Mouse (Mus musculus) CH12.LX (cell line): ENCODE measurements around the gene Arf6. TPM values are rescaled to one million over a fixed set of nuclear protein-coding genes. Genes with fewer than 3 reads are reported as not detected.

Experiments
- DNase-seq: peaks from one replicate; pipeline ENCODE4 v3.0.0-alpha.2; 2013; ENCODE audit errors: extremely low read depth
- H3K27ac ChIP-seq: 2 replicates; pipeline ENCODE4 v1.5.1; 2012; ENCODE audit warnings: low read depth, mild to moderate bottlenecking, control low read depth, moderate library complexity; ENCODE audit not compliant: insufficient read depth
- H3K27me3 ChIP-seq: replicated peaks from 2 replicates; pipeline ENCODE3; 2012; ENCODE audit warnings: inconsistent platforms
- H3K36me3 ChIP-seq, 2 experiments: replicated peaks in 1 of 2; 2 replicates each; pipeline versions ENCODE3 to v1.6.1; 2012; ENCODE audit warnings: inconsistent platforms in 1 of 2, low read length in 1 of 2, mild to moderate bottlenecking in 1 of 2, mixed read lengths in 1 of 2, moderate library complexity in 1 of 2; ENCODE audit not compliant: control insufficient read depth in 1 of 2, insufficient read depth in 1 of 2
- H3K4me1 ChIP-seq, 2 experiments: 2 replicates each; pipeline ENCODE4 v1.6.1; 2012; ENCODE audit warnings: inconsistent platforms in 1 of 2, moderate library complexity in 1 of 2; ENCODE audit not compliant: insufficient read depth in 2 of 2, control insufficient read depth in 1 of 2
- H3K4me2 ChIP-seq: 2 replicates; pipeline ENCODE4 v1.6.1; 2012; ENCODE audit warnings: low read depth, mild to moderate bottlenecking, control low read depth; ENCODE audit not compliant: poor library complexity, insufficient read depth, severe bottlenecking
- H3K4me3 ChIP-seq, 3 experiments: fragments of 150-350 bp in 1 of 3; sonication (generic) in 1 of 3; replicated peaks in 1 of 3; 2 replicates each; pipeline versions ENCODE3 to v1.5.1; 2011 to 2012; ENCODE audit warnings: low read depth in 2 of 3, low read length in 2 of 3, mild to moderate bottlenecking in 2 of 3, moderate library complexity in 2 of 3, control low read depth in 1 of 3, improper control_type of control experiment in 1 of 3, inconsistent platforms in 1 of 3, mixed read lengths in 1 of 3; ENCODE audit not compliant: poor library complexity in 1 of 3
- H3K79me2 ChIP-seq: replicated peaks from 2 replicates; pipeline ENCODE4 v1.6.1; 2012; ENCODE audit warnings: mild to moderate bottlenecking, moderate library complexity; ENCODE audit not compliant: control insufficient read depth, poor library complexity, insufficient read depth, severe bottlenecking; ENCODE audit errors: extremely low read depth
- H3K9ac ChIP-seq: 2 replicates; pipeline ENCODE4 v1.6.1; 2012; ENCODE audit warnings: low read depth, mild to moderate bottlenecking, control low read depth, moderate library complexity; ENCODE audit not compliant: insufficient read depth
- H3K9me3 ChIP-seq: replicated peaks from 2 replicates; pipeline ENCODE3; 2012; ENCODE audit warnings: low read length, inconsistent platforms, mixed read lengths
- BHLHE40 ChIP-seq: IDR thresholded peaks from 2 replicates; pipeline ENCODE4 v1.6.1; 2011; ENCODE audit warnings: mild to moderate bottlenecking, low read depth, low read length, improper control_type of control experiment
- CHD1 ChIP-seq: IDR thresholded peaks from 2 replicates; pipeline ENCODE4 v1.6.1; 2012; ENCODE audit warnings: low read depth, low read length, improper control_type of control experiment, inconsistent platforms
- CHD2 ChIP-seq: IDR thresholded peaks from 2 replicates; pipeline ENCODE4 v1.6.1; 2011; ENCODE audit warnings: low read length, improper control_type of control experiment
- CTCF ChIP-seq, 2 experiments: IDR thresholded peaks in 1 of 2; conservative IDR thresholded peaks in 1 of 2; 2 replicates each; pipeline ENCODE4 v1.5.1; 2011 to 2012; ENCODE audit warnings: low read depth in 2 of 2, low read length in 2 of 2, improper control_type of control experiment in 1 of 2, inconsistent platforms in 1 of 2, mild to moderate bottlenecking in 1 of 2, moderate library complexity in 1 of 2
- E2F4 ChIP-seq: IDR thresholded peaks from 2 replicates; pipeline ENCODE4 v1.6.1; 2011; ENCODE audit warnings: low read depth, low read length, improper control_type of control experiment; ENCODE audit not compliant: insufficient replicate concordance
- EP300 ChIP-seq: IDR thresholded peaks from 2 replicates; pipeline ENCODE4 v1.6.1; 2011; ENCODE audit warnings: low read length, improper control_type of control experiment
- ETS1 ChIP-seq: conservative IDR thresholded peaks from 2 replicates; pipeline ENCODE4 v1.6.1; 2012; ENCODE audit warnings: low read depth, mild to moderate bottlenecking, inconsistent platforms, low read length, improper control_type of control experiment, moderate library complexity
- GABPA ChIP-seq: IDR thresholded peaks from 2 replicates; pipeline ENCODE4 v1.6.1; 2012; ENCODE audit warnings: low read depth, low read length, improper control_type of control experiment, inconsistent platforms; ENCODE audit not compliant: insufficient replicate concordance
- HCFC1 ChIP-seq: IDR thresholded peaks from 2 replicates; pipeline ENCODE4 v1.6.1; 2012; ENCODE audit warnings: low read depth, mild to moderate bottlenecking, inconsistent platforms, low read length, improper control_type of control experiment
- IRF4 ChIP-seq: IDR thresholded peaks from 2 replicates; pipeline ENCODE4 v1.6.1; 2014; ENCODE audit warnings: low read depth, mild to moderate bottlenecking, inconsistent platforms, low read length, improper control_type of control experiment
- JUN ChIP-seq: IDR thresholded peaks from 2 replicates; pipeline ENCODE4 v1.6.1; 2011; ENCODE audit warnings: low read depth, mild to moderate bottlenecking, low read length, improper control_type of control experiment, moderate library complexity; ENCODE audit not compliant: insufficient read depth
- JUND ChIP-seq: conservative IDR thresholded peaks from 2 replicates; pipeline ENCODE4 v1.6.1; 2011; ENCODE audit warnings: low read depth, low read length, improper control_type of control experiment
- KAT2A ChIP-seq: IDR thresholded peaks from 2 replicates; pipeline ENCODE4 v1.6.1; 2012; ENCODE audit warnings: low read length, improper control_type of control experiment, inconsistent platforms; ENCODE audit not compliant: insufficient replicate concordance
- MAZ ChIP-seq: IDR thresholded peaks from 2 replicates; pipeline ENCODE4 v1.6.1; 2012; ENCODE audit warnings: low read depth, mild to moderate bottlenecking, inconsistent platforms, low read length, improper control_type of control experiment, moderate library complexity
- MEF2A ChIP-seq: IDR thresholded peaks from 2 replicates; pipeline ENCODE4 v1.6.1; 2014; ENCODE audit warnings: low read depth, mild to moderate bottlenecking, inconsistent platforms, low read length, improper control_type of control experiment, borderline replicate concordance
- NRF1 ChIP-seq: IDR thresholded peaks from 2 replicates; pipeline ENCODE4 v1.6.1; 2014; ENCODE audit warnings: low read depth, mild to moderate bottlenecking, inconsistent platforms, low read length, improper control_type of control experiment, moderate library complexity
- PAX5 ChIP-seq: IDR thresholded peaks from 2 replicates; pipeline ENCODE4 v1.6.1; 2012; ENCODE audit warnings: low read length, inconsistent platforms, mixed read lengths
- POLR2A ChIP-seq: IDR thresholded peaks from 2 replicates; pipeline ENCODE4 v1.6.1; 2011; ENCODE audit warnings: low read depth, mild to moderate bottlenecking, improper control_type of control experiment, low read length
- RAD21 ChIP-seq: IDR thresholded peaks from 2 replicates; pipeline ENCODE4 v1.6.1; 2011; ENCODE audit warnings: low read depth, mild to moderate bottlenecking, low read length, improper control_type of control experiment, moderate library complexity
- SMC3 ChIP-seq: IDR thresholded peaks from 2 replicates; pipeline ENCODE4 v1.6.1; 2011; ENCODE audit warnings: low read depth, low read length, improper control_type of control experiment
- TBP ChIP-seq: conservative IDR thresholded peaks from 2 replicates; pipeline ENCODE4 v1.6.1; 2011; ENCODE audit warnings: low read depth, low read length, improper control_type of control experiment
- TCF12 ChIP-seq: IDR thresholded peaks from 2 replicates; pipeline ENCODE4 v1.6.1; 2014; ENCODE audit warnings: low read depth, mild to moderate bottlenecking, inconsistent platforms, low read length, improper control_type of control experiment
- UBTF ChIP-seq: IDR thresholded peaks from 2 replicates; pipeline ENCODE4 v1.6.1; 2012; ENCODE audit warnings: low read depth, mild to moderate bottlenecking, inconsistent platforms, low read length, improper control_type of control experiment, moderate library complexity
- USF1 ChIP-seq: IDR thresholded peaks from 2 replicates; pipeline ENCODE4 v1.6.1; 2014; ENCODE audit warnings: low read depth, mild to moderate bottlenecking, inconsistent platforms, low read length, improper control_type of control experiment
- ZKSCAN1 ChIP-seq: IDR thresholded peaks from 2 replicates; pipeline ENCODE4 v1.6.1; 2012; ENCODE audit warnings: low read depth, inconsistent platforms, low read length, improper control_type of control experiment, borderline replicate concordance
- ZMIZ1 ChIP-seq: IDR thresholded peaks from 2 replicates; pipeline ENCODE4 v1.6.1; 2012; ENCODE audit warnings: low read depth, mild to moderate bottlenecking, inconsistent platforms, low read length, improper control_type of control experiment
- ZNF384 ChIP-seq: IDR thresholded peaks from 2 replicates; pipeline ENCODE4 v1.6.1; 2012; ENCODE audit warnings: low read depth, low read length, improper control_type of control experiment, inconsistent platforms
- dilution Hi-C: fragments of 300-500 bp; cut with MboI; formaldehyde crosslinking; loops from 2 replicates; pipeline ENCODE4 v1.14.3; 2020; ENCODE audit warnings: low sequenced_read_pairs; ENCODE audit not compliant: extremely low pct_unique_long_range_greater_than_20kb, extremely low pct_ligation_motif_present
- in situ Hi-C: fragments of 300-500 bp; cut with MboI; formaldehyde crosslinking; loops from 3 replicates; pipeline ENCODE4 v1.14.3; 2019; ENCODE audit warnings: low sequenced_read_pairs, low pct_ligation_motif_present, low pct_unique_long_range_greater_than_20kb, mixed read lengths
- polyA plus RNA-seq: library from polyadenylated mRNA; unstranded; fragments of >175 nt; gene quantifications from 2 replicates; pipeline ENCODE4 v1.2.1, GENCODE M21; 2012; ENCODE audit warnings: low read depth; ENCODE audit not compliant: insufficient read length
- total RNA-seq, 2 experiments: library from RNA; depleted of rRNA; stranded (reverse); fragments of 300-350 nt in 1 of 2; fragments of >200 nt in 1 of 2; gene quantifications; 2 replicates each; pipeline ENCODE4 v1.2.3; 2012 to 2014

Arf6 gene
- total and polyA plus RNA-seq, 3 experiments = 258 to 375 (median 312) TPM

DNA sequence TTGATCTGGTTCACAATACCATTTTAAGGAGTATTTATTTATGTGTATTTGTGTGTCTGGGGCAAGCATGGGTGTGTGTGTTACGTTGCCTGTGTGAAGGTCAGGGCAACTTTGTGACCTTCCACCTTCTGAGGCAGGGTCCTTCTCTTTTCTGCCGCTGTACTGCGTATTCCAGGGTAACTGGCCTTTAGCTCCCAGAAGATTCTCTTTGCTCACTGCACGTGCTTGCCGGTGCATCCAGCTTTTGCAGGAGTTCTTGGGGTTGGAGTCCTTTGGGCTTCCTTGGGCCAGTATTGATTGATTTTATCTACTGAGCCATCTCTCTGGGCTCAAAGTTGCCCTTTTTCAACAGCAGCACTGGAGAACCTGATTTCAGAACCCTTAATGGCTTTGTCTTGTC is 12.7 kb downstream of the Arf6 start:
- Histone ChIP-seq H3K27me3 (no peaks in the 10 kb centered on the region), H3K9me3 (no peaks in the 10 kb centered on the region), H3K4me2 (no peak overlapping the region), H3K27ac (peak overlapping the region; percentile 20; the same call in 1 of the 2 replicates), H3K36me3 (peaks cover 0 to 5% of the 10 kb centered on the region in 2 experiments), H3K79me2 (no peaks in the 10 kb centered on the region), H3K4me1 (peaks cover 9 to 38% of the 10 kb centered on the region in 2 experiments), H3K4me3 (no peak overlapping the region), H3K9ac (no peak overlapping the region)
- in situ Hi-C loops = loop anchor here (5.0 kb wide), 1 partner anchor 33 kb away; no protein-coding TSS in a partner anchor
- no peak for DNase-seq
- TF ChIP-seq CHD2 (no peak), TCF12 (no peak), CHD1 (no peak), MAZ (no peak), E2F4 (no peak), KAT2A (no peak), PAX5 (no peak), ETS1 (no peak), USF1 (no peak), TBP (no peak), UBTF (no peak), GABPA (no peak), CTCF (conservative IDR thresholded peaks at IDR 0.05 in 1 of 2, IDR thresholded peaks at IDR 0.05 in 1 of 2; ENCODE audit: low read depth in 2 of 2, low read length in 2 of 2) (no peak), RAD21 (no peak), ZMIZ1 (no peak), SMC3 (no peak), JUND (no peak), EP300 (no peak)
- dilution Hi-C loops = no loop called here

GRCm38 (mm10) chr12:69385542-69386280 is 13.8 kb downstream of the Arf6 start:
- no peaks in the 10 kb centered on the region for H3K79me2 ChIP-seq
- H3K36me3 ChIP-seq = peaks cover 0 to 3% of the 10 kb centered on the region in 2 experiments
- peak overlapping the region; percentile 74 for H3K4me2 ChIP-seq
- H3K9me3 ChIP-seq = no peaks in the 10 kb centered on the region
- peak overlapping the region; percentile 66 for H3K9ac ChIP-seq
- peak overlapping the region; percentile 96 for H3K27ac ChIP-seq
- peak; percentile 85 for DNase-seq
- peak overlapping the region in 2 of 3 experiments; percentile 12 to 49 for H3K4me3 ChIP-seq
- in situ Hi-C loops (no loop called here), dilution Hi-C loops (no loop called here)
- H3K4me1 ChIP-seq = peaks cover 9 to 37% of the 10 kb centered on the region in 2 experiments
- no peak for TF ChIP-seq POLR2A
- no peak for TF ChIP-seq TCF12
- peak; percentile 64 for TF ChIP-seq JUN
- TF ChIP-seq IRF4 = peak; percentile 57; the same call in 1 of the 2 replicates
- peak; percentile 63 for TF ChIP-seq ETS1
- no peak for TF ChIP-seq CTCF (conservative IDR thresholded peaks at IDR 0.05 in 1 of 2, IDR thresholded peaks at IDR 0.05 in 1 of 2; ENCODE audit: low read depth in 2 of 2, low read length in 2 of 2)
- peak; percentile 81; the same call in 1 of the 2 replicates for TF ChIP-seq NRF1
- 0 out of 2 replicates have a peak, but pooled peaks have one; percentile 50 for TF ChIP-seq TBP
- TF ChIP-seq PAX5 = no peak
- peak; percentile 29 for TF ChIP-seq CHD2
- no peak for TF ChIP-seq KAT2A
- TF ChIP-seq EP300 = 0 out of 2 replicates have a peak, but pooled peaks have one; percentile 46
- peak; percentile 80 for TF ChIP-seq MEF2A
- no peak for TF ChIP-seq E2F4
- TF ChIP-seq GABPA = no peak
- TF ChIP-seq HCFC1 = no peak
- TF ChIP-seq JUND = peak; percentile 90
- peak; percentile 90 for TF ChIP-seq ZNF384
- no peak for TF ChIP-seq SMC3
- TF ChIP-seq ZKSCAN1 = no peak
- TF ChIP-seq USF1 = no peak
- no peak for TF ChIP-seq UBTF
- peak; percentile 81 for TF ChIP-seq BHLHE40
- no peaks in the 10 kb centered on the region for H3K27me3 ChIP-seq
